ENCODE assay signal across 8 mouse cellular contexts in genomic region chr5:149380388-149380916, GRCm38 (mm10). TPM values are rescaled to one million over a fixed set of nuclear protein-coding genes. Genes with fewer than 3 reads are reported as not detected.
DNase-seq lines count a peak whose midpoint lies in the region; ATAC-seq and TF ChIP-seq lines count a peak whose summit lies in the region.

No protein-coding gene starts in this region.

- H3K4me2 ChIP-seq in forebrain, embryonic 14.5 days (ENCODE audit: low read length), result no peak overlapping the region
- H3K4me2 ChIP-seq in neural tube, embryonic 11.5 days (ENCODE audit: low read depth), result no peak overlapping the region
- no peak overlapping the region for H3K4me2 ChIP-seq in heart, embryonic 11.5 days

- ATAC-seq in forebrain, embryonic 14.5 days, result peak; percentile 76
- peak; percentile 77 for ATAC-seq in neural tube, embryonic 11.5 days (ENCODE audit: insufficient read depth, low FRiP score, low TSS enrichment)
- no peak for ATAC-seq in activated CD4-positive, CD25-positive, alpha-beta regulatory T cell, adult 4 months
- ATAC-seq in heart, embryonic 11.5 days (replicated peaks; ENCODE audit: insufficient number of reproducible peaks, low FRiP score, low TSS enrichment), result no peak

- H3K27ac ChIP-seq in cortical plate, adult 2 months (ENCODE audit: insufficient read depth, low read length), result peak overlapping the region; percentile 53; the same call in 1 of the 2 replicates
- H3K27ac ChIP-seq in forebrain, embryonic 14.5 days (ENCODE audit: low read depth, low read length), result peak overlapping the region; percentile 81
- H3K27ac ChIP-seq in neural tube, embryonic 11.5 days (ENCODE audit: low read depth, low read length), result peak overlapping the region; percentile 72
- H3K27ac ChIP-seq in heart, embryonic 11.5 days (ENCODE audit: low read depth, low read length), result no peak overlapping the region

- H3K9me3 ChIP-seq in forebrain, embryonic 14.5 days (replicated peaks; ENCODE audit: control insufficient read depth, low read length), result no peaks in the 10 kb centered on the region
- H3K9me3 ChIP-seq in neural tube, embryonic 11.5 days (ENCODE audit: control insufficient read depth, low read length), result no peaks in the 10 kb centered on the region
- H3K9me3 ChIP-seq in heart, embryonic 11.5 days (replicated peaks; ENCODE audit: control insufficient read depth, low read length), result no peaks in the 10 kb centered on the region

- H3K4me3 ChIP-seq in cortical plate, adult 2 months (ENCODE audit: insufficient read depth, low read length), result no peak overlapping the region
- H3K4me3 ChIP-seq in forebrain, embryonic 14.5 days (ENCODE audit: low read depth, low read length), result no peak overlapping the region
- H3K4me3 ChIP-seq in neural tube, embryonic 11.5 days (ENCODE audit: low read depth, low read length), result no peak overlapping the region
- no peak overlapping the region for H3K4me3 ChIP-seq in heart, embryonic 11.5 days (ENCODE audit: low read depth, low read length)

- WGBS in forebrain, embryonic 14.5 days, result 4% methylated on average over 8 of the region's 8 CpGs
- 19% methylated on average over 8 of the region's 8 CpGs for WGBS in neural tube, embryonic 11.5 days
- WGBS in heart, embryonic 11.5 days (ENCODE audit: insufficient replicate concordance), result 59% methylated on average over 8 of the region's 8 CpGs

- TF ChIP-seq POLR2A in cortical plate, adult 2 months (IDR thresholded peaks at IDR 0.05; ENCODE audit: extremely low read depth, insufficient read depth, low read length), result no peak

- peaks cover 10% of the 10 kb centered on the region for H3K4me1 ChIP-seq in cortical plate, adult 2 months (ENCODE audit: control insufficient read depth, insufficient read depth, low read length)
- peaks cover 31% of the 10 kb centered on the region for H3K4me1 ChIP-seq in forebrain, embryonic 14.5 days (ENCODE audit: control insufficient read depth, insufficient read depth, low read length)
- peaks cover 33% of the 10 kb centered on the region for H3K4me1 ChIP-seq in neural tube, embryonic 11.5 days (ENCODE audit: control insufficient read depth, insufficient read depth, low read length)
- H3K4me1 ChIP-seq in heart, embryonic 11.5 days (ENCODE audit: control insufficient read depth, insufficient read depth, low read length), result peaks cover 25% of the 10 kb centered on the region; the same call in 1 of the 2 replicates

- no peak overlapping the region for H3K9ac ChIP-seq in forebrain, embryonic 14.5 days (ENCODE audit: low read length)
- peak overlapping the region; percentile 30; the same call in 1 of the 2 replicates for H3K9ac ChIP-seq in neural tube, embryonic 11.5 days (ENCODE audit: low read length)
- no peak overlapping the region for H3K9ac ChIP-seq in heart, embryonic 11.5 days (ENCODE audit: low read depth, low read length)

- TF ChIP-seq CTCF in cortical plate, adult 2 months (IDR thresholded peaks at IDR 0.05; ENCODE audit: extremely low read depth, insufficient read depth, low read length), result no peak

- H3K36me3 ChIP-seq in forebrain, embryonic 14.5 days (ENCODE audit: control insufficient read depth, insufficient read depth, low read length), result no peaks in the 10 kb centered on the region
- H3K36me3 ChIP-seq in neural tube, embryonic 11.5 days (ENCODE audit: control insufficient read depth, insufficient read depth, low read length), result no peaks in the 10 kb centered on the region
- no peaks in the 10 kb centered on the region for H3K36me3 ChIP-seq in heart, embryonic 11.5 days (ENCODE audit: control insufficient read depth, insufficient read depth, low read length)

- H3K27me3 ChIP-seq in forebrain, embryonic 14.5 days (replicated peaks; ENCODE audit: control insufficient read depth, insufficient read depth, low read length), result no peaks in the 10 kb centered on the region
- H3K27me3 ChIP-seq in neural tube, embryonic 11.5 days (ENCODE audit: control insufficient read depth, insufficient read depth, low read length), result no peaks in the 10 kb centered on the region
- no peaks in the 10 kb centered on the region for H3K27me3 ChIP-seq in heart, embryonic 11.5 days (ENCODE audit: control insufficient read depth, insufficient read depth, low read length)

- DNase-seq in forebrain, embryonic 14.5 days (ENCODE audit: low spot score), result peak; percentile 90
- peak; percentile 31 to 51 for DNase-seq in layer of hippocampus, postnatal 36 days
- DNase-seq in neural tube, embryonic 11.5 days (ENCODE audit: low spot score), result peak; percentile 76
- DNase-seq in kidney, adult 9 months, result no peak
- DNase-seq in heart, adult 11 months, result no peak

RNA-seq across cellular contexts. Expression of gene Medag, which starts 31.1 kb away (rescaled TPM):
- polyA plus RNA-seq in cortical plate, adult 2 months (2012; rRNA removed), result 10.0 and 10.5 TPM in 2 replicates
- 1.3 and 1.6 TPM in 2 replicates for polyA plus RNA-seq in forebrain, embryonic 14.5 days (2014; fragmentation: Nextera tagmentation; extraction: Ambion mirVana)
- total RNA-seq in layer of hippocampus, postnatal 36 days (2021), result 1 to 10 TPM; 2.8 to 3.2 TPM
- polyA plus RNA-seq in neural tube, embryonic 11.5 days (2014; fragmentation: Nextera tagmentation; extraction: Ambion mirVana), result 0.16 and 0.28 TPM in 2 replicates
- 1 to 10 TPM; 1.2 to 1.6 TPM for polyA plus RNA-seq in activated CD4-positive, CD25-positive, alpha-beta regulatory T cell, adult 4 months (2017; shearing (Covaris generic))
- 0.75 and 0.96 TPM in 2 replicates for polyA plus RNA-seq in heart, embryonic 11.5 days (2014; fragmentation: Nextera tagmentation; extraction: Ambion mirVana)

RNA-seq across cellular contexts. Expression of gene Tex26, which starts 59.0 kb away (rescaled TPM):
- polyA plus RNA-seq in cortical plate, adult 2 months (2012; rRNA removed), result 0.29 and 1.3 TPM in 2 replicates
- 1.3 and 1.6 TPM in 2 replicates for polyA plus RNA-seq in forebrain, embryonic 14.5 days (2014; fragmentation: Nextera tagmentation; extraction: Ambion mirVana)
- total RNA-seq in layer of hippocampus, postnatal 36 days (2021), result under 1 TPM; 0.30 to 0.73 TPM
- polyA plus RNA-seq in neural tube, embryonic 11.5 days (2014; fragmentation: Nextera tagmentation; extraction: Ambion mirVana), result 0.49 and 1.4 TPM in 2 replicates
- not detected for polyA plus RNA-seq in activated CD4-positive, CD25-positive, alpha-beta regulatory T cell, adult 4 months (2017; shearing (Covaris generic))
- 0.52 and 0.57 TPM in 2 replicates for polyA plus RNA-seq in heart, embryonic 11.5 days (2014; fragmentation: Nextera tagmentation; extraction: Ambion mirVana)

Comparison
In these comparisons a context has a peak if more than half of its experiments do, and no peak if none do; other contexts are left out.
1. ATAC-seq: peak in forebrain, embryonic 14.5 days (single experiment) and neural tube, embryonic 11.5 days (single experiment); none in activated CD4-positive, CD25-positive, alpha-beta regulatory T cell, adult 4 months (single experiment) and heart, embryonic 11.5 days (single experiment).
2. DNase-seq: peak in forebrain, embryonic 14.5 days (single experiment), layer of hippocampus, postnatal 36 days (2 of 2) and neural tube, embryonic 11.5 days (single experiment); none in kidney, adult 9 months (single experiment) and heart, adult 11 months (single experiment).